Mouse (Mus musculus) midbrain, embryonic 13.5 days (tissue): ENCODE measurements around the gene Ripk3. TPM values are rescaled to one million over a fixed set of nuclear protein-coding genes. Genes with fewer than 3 reads are reported as not detected.

Source experiments
- ATAC-seq: fragments of 200-750 bp; cut with Nextera tagmentation; 2 replicates; pipeline ENCODE4 v1.8.0; 2017; ENCODE audit warnings: mild to moderate bottlenecking, moderate TSS enrichment, moderate library complexity
- H3K27ac ChIP-seq: fragments of 300-500 bp; sonication (generic); 2 replicates; pipeline ENCODE4 v1.5.1; 2015; ENCODE audit warnings: inconsistent platforms, mild to moderate bottlenecking, moderate library complexity
- H3K27me3 ChIP-seq: fragments of 300-500 bp; sonication (generic); 2 replicates; pipeline ENCODE4 v1.6.1; 2015; ENCODE audit warnings: mild to moderate bottlenecking, inconsistent platforms
- H3K36me3 ChIP-seq: fragments of 300-500 bp; sonication (generic); 2 replicates; pipeline ENCODE4 v1.6.1; 2015; ENCODE audit warnings: mild to moderate bottlenecking, inconsistent platforms
- H3K4me1 ChIP-seq: fragments of 300-500 bp; sonication (generic); replicated peaks from 2 replicates; pipeline ENCODE4 v1.6.1; 2015; ENCODE audit warnings: inconsistent platforms
- H3K4me2 ChIP-seq: fragments of 300-500 bp; sonication (generic); replicated peaks from 2 replicates; pipeline ENCODE4 v1.6.1; 2015; ENCODE audit warnings: moderate library complexity, mild to moderate bottlenecking, inconsistent platforms
- H3K4me3 ChIP-seq: fragments of 300-500 bp; sonication (generic); replicated peaks from 2 replicates; pipeline ENCODE4 v1.5.1; 2015; ENCODE audit warnings: mild to moderate bottlenecking, inconsistent platforms
- H3K9ac ChIP-seq: fragments of 300-500 bp; sonication (generic); replicated peaks from 2 replicates; pipeline ENCODE4 v1.6.1; 2015; ENCODE audit warnings: mild to moderate bottlenecking, inconsistent platforms
- H3K9me3 ChIP-seq: fragments of 300-500 bp; sonication (generic); 2 replicates; pipeline ENCODE4 v1.6.1; 2016; ENCODE audit warnings: mild to moderate bottlenecking, inconsistent platforms
- WGBS: fragments of 180-500 bp; shearing (Covaris S2); methylation state at CpG from one replicate; pipeline ENCODE4 v1.1.7; 2015; 5-methylcytosine and 5-hydroxymethylcytosine counted together
- polyA plus RNA-seq: library from polyadenylated mRNA; unstranded; fragments of >200 nt; fragmentation: Nextera tagmentation; extraction: Ambion mirVana; gene quantifications from 2 replicates; pipeline ENCODE4 v1.2.1, GENCODE M21; 2015

Ripk3 gene
- polyA plus RNA-seq, 1 experiment from 2014 or later = 2.3 TPM

GRCm38 (mm10) chr14:55824481-55825215 lies 36.0 kb upstream of the Ripk3 start:
- H3K9me3 ChIP-seq = no peaks in the 10 kb centered on the region
- 0 out of 2 replicates have a peak, but pooled peaks have one; percentile 13 for ATAC-seq
- WGBS = under 1% methylated on average over 32 of the region's 32 CpGs

GRCm38 (mm10) chr14:55824001-55824480 lies 35.4 kb upstream of the Ripk3 start:
- WGBS = 1% methylated on average over 10 of the region's 10 CpGs
- Histone ChIP-seq H3K9ac (peak overlapping the region; percentile 74), H3K4me3 (peak overlapping the region; percentile 65), H3K27ac (peak overlapping the region; percentile 88), H3K4me1 (peaks cover 45% of the 10 kb centered on the region), H3K36me3 (no peaks in the 10 kb centered on the region), H3K27me3 (peaks cover 25% of the 10 kb centered on the region), H3K9me3 (no peaks in the 10 kb centered on the region), H3K4me2 (peak overlapping the region; percentile 87)
- ATAC-seq = 0 out of 2 replicates have a peak, but pooled peaks have one; percentile 7

More at GRCm38 (mm10) chr14:55824481-55825215, 36.0 kb upstream of the Ripk3 start:
- Histone ChIP-seq H3K4me2 (peak overlapping the region; percentile 87), H3K27me3 (peaks cover 25% of the 10 kb centered on the region), H3K4me1 (peaks cover 45% of the 10 kb centered on the region), H3K27ac (peak overlapping the region; percentile 88), H3K4me3 (peak overlapping the region; percentile 65), H3K9ac (peak overlapping the region; percentile 67), H3K36me3 (no peaks in the 10 kb centered on the region)

DNA sequence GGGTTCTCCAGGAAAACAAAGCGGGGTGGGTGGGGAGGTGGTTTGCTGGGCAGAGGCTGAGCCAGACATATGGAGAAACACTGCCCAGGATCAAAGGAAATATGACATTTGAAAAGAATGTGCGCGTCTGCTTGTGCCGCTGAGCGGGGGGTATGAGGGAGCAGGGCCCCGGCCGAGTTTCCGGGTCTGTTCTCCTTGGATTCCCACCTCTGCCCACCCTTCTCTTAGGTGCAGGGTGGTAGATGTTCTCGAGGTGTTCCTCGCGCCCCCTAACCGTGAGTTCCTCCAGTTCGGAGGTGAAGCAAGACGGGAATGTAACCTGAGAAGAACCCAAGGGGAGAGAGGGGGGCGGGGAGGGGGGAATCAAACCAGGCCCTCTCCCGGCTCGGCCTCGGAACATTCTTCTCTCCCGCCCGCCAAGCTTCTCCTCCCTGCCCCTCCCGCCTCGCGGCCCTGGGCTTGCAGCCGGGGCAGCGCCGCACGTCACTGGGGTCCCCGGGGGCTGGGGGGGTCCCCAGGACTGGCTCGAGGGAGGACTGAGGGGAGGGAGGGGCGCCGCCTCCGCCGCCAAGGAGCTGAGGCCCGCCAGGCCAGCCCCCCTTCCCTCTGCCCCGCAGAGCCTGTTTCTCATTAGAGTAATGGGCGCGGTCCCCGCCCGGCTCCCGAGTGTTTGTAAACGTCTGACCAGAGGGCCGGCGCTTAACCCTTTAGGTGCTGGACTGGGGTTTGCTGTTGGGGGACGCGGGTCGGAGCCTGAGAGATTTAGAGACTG lies 34.5 kb upstream of the Ripk3 start, which contains the start of gene Nfatc4:
Gene Nfatc4 (plus strand): TSS at position 154 of the 772 bp plus-strand sequence.
- Histone ChIP-seq H3K9me3 (no peaks in the 10 kb centered on the region), H3K4me3 (peak within 1 kb of the TSS; percentile 65), H3K4me2 (peak within 1 kb of the TSS; percentile 87), H3K4me1 (peaks cover 45% of the 10 kb centered on the region), H3K27me3 (peaks cover 25% of the 10 kb centered on the region), H3K9ac (peak within 1 kb of the TSS; percentile 74), H3K27ac (peak within 1 kb of the TSS; percentile 88), H3K36me3 (no peaks in the 10 kb centered on the region)
- ATAC-seq = peak; percentile 76
- WGBS = under 1% methylated on average over 42 of the region's 46 CpGs

DNA sequence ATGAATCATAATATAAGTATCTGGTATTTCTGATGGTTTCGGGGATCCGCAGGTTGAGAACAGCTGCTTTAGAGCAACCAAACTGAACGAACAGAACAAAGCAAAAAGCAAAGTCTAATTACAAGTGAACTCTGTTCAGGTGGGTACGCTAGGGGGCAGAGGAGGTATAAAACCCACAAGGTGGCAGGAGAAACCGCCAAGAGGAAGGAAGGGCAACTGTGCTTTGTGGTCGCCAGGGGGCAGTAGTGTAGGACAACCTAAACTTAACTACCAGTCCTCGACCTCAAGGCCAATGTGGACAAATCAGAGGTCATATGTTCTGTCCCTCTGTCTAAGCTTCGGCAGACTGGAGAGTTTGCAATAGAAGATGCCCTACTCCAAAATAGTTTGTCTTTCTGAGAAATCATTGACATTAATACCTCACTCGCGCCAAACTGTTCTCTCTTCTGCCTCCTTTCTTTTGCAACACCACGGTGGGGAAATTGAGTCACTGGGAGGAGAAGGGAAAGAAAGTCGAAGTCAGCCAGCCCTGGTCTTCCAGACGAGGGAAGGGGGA lies 33.8 kb upstream of the Ripk3 start:
- peaks cover 45% of the 10 kb centered on the region for H3K4me1 ChIP-seq
- H3K4me3 ChIP-seq = peak overlapping the region; percentile 65
- peak overlapping the region; percentile 87 for H3K4me2 ChIP-seq
- H3K27me3 ChIP-seq = peaks cover 24% of the 10 kb centered on the region
- peak overlapping the region; percentile 88 for H3K27ac ChIP-seq
- ATAC-seq = no peak
- H3K9me3 ChIP-seq = no peaks in the 10 kb centered on the region
- H3K9ac ChIP-seq = peak overlapping the region; percentile 74
- WGBS = 7% methylated on average over 13 of the region's 13 CpGs
- H3K36me3 ChIP-seq = no peaks in the 10 kb centered on the region

- Histone ChIP-seq H3K4me2 (no peak overlapping the region), H3K36me3 (no peaks in the 10 kb centered on the region), H3K9me3 (no peaks in the 10 kb centered on the region), H3K4me1 (peaks cover 34% of the 10 kb centered on the region), H3K9ac (no peak overlapping the region), H3K27me3 (peaks cover 5% of the 10 kb centered on the region), H3K4me3 (no peak overlapping the region), H3K27ac (no peak overlapping the region)
- WGBS = 86% methylated on average over 9 of the region's 9 CpGs
- ATAC-seq = no peak
Observed at GRCm38 (mm10) chr14:55820576-55820975, 31.9 kb upstream of the Ripk3 start.

DNA sequence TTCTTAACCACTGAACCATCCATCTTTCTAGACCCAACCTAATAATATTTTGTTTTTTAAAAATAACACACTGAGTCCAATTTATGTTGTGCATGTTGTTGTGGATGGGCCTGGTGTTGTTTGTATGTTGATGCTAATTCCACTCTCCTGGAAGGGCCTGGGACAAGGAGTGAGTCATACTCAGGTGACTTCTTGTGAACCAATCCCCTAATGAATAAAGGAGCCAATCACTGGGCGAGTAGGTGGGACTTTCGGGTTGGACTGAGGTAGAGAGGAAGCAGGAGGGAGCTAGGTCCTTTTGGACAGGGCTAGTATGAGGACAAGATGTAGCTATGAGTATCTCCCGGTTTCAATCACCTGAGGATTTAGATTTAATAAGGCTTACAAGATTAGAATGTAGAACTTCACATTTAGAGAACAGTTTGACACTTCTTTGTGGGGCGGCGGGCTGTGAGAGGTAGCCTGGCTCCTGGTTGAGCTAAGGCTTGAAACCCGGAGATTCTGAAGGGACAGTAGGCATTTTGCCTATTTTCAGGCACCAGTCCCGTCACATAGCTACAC lies 31.3 kb upstream of the Ripk3 start:
- no peak for ATAC-seq
- Histone ChIP-seq H3K9ac (no peak overlapping the region), H3K36me3 (no peaks in the 10 kb centered on the region), H3K4me2 (no peak overlapping the region), H3K27ac (no peak overlapping the region), H3K9me3 (no peaks in the 10 kb centered on the region), H3K27me3 (peaks cover 3% of the 10 kb centered on the region; the same call in 1 of the 2 replicates), H3K4me3 (no peak overlapping the region), H3K4me1 (peaks cover 31% of the 10 kb centered on the region)
- 77% methylated on average over 7 of the region's 7 CpGs for WGBS

DNA sequence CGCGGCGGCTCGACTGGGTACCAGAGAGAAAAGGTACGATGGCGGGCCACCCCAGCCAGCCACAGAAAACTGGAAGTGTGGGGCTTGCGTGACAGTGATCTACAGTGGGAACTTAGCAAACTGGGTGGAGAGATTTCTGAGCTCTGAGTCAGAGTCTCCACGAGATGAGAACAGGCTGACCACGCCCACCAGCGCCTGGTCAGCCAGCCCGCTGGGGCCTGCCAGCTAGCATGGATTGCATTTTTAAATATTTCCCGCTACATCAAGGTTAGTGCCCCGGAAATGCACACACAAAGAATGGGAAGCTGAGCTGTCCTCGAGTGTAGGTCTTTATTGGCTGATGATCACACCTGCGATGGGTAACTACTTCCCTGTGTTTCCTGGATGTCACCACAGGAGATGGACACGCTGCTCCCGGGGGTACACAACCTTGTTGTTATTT lies 26.7 kb upstream of the Ripk3 start:
- peak overlapping the region; percentile 45; the same call in 1 of the 2 replicates for H3K27ac ChIP-seq
- WGBS = 15% methylated on average over 17 of the region's 17 CpGs

GRCm38 (mm10) chr14:55814885-55815284 lies 26.2 kb upstream of the Ripk3 start:
- peak overlapping the region; percentile 45; the same call in 1 of the 2 replicates for H3K27ac ChIP-seq
- peaks cover 8% of the 10 kb centered on the region for H3K4me1 ChIP-seq
- ATAC-seq = peak; percentile 83
- peak overlapping the region; percentile 51 for H3K4me3 ChIP-seq
- no peaks in the 10 kb centered on the region for H3K27me3 ChIP-seq
- H3K9ac ChIP-seq = peak overlapping the region; percentile 60
- H3K4me2 ChIP-seq = peak overlapping the region; percentile 69
- no peaks in the 10 kb centered on the region for H3K9me3 ChIP-seq
- WGBS = 26% methylated on average over 16 of the region's 16 CpGs
- no peaks in the 10 kb centered on the region for H3K36me3 ChIP-seq

More for the DNA sequence above, 26.7 kb upstream of the Ripk3 start:
- H3K4me1 ChIP-seq = peaks cover 8% of the 10 kb centered on the region
- no peaks in the 10 kb centered on the region for H3K9me3 ChIP-seq
- ATAC-seq = peak; percentile 81
- no peaks in the 10 kb centered on the region for H3K36me3 ChIP-seq
- peak overlapping the region; percentile 51 for H3K4me3 ChIP-seq
- no peaks in the 10 kb centered on the region for H3K27me3 ChIP-seq
- H3K4me2 ChIP-seq = peak overlapping the region; percentile 69
- H3K9ac ChIP-seq = peak overlapping the region; percentile 60

GRCm38 (mm10) chr14:55795380-55796163 lies 6.9 kb upstream of the Ripk3 start:
- Histone ChIP-seq H3K4me2 (no peak overlapping the region), H3K9ac (no peak overlapping the region), H3K36me3 (no peaks in the 10 kb centered on the region), H3K4me1 (no peaks in the 10 kb centered on the region), H3K27me3 (peaks cover 5% of the 10 kb centered on the region; the same call in 1 of the 2 replicates), H3K4me3 (no peak overlapping the region), H3K9me3 (no peaks in the 10 kb centered on the region), H3K27ac (no peak overlapping the region)
- no peak for ATAC-seq
- WGBS = 87% methylated on average over 15 of the region's 15 CpGs

GRCm38 (mm10) chr14:55793946-55794345 lies 5.3 kb upstream of the Ripk3 start:
- peaks cover 22% of the 10 kb centered on the region for H3K27me3 ChIP-seq
- ATAC-seq = no peak
- 67% methylated on average over 2 of the region's 2 CpGs for WGBS

GRCm38 (mm10) chr14:55793461-55793860 lies 4.8 kb upstream of the Ripk3 start:
- ATAC-seq = no peak
- Histone ChIP-seq H3K9ac (no peak overlapping the region), H3K36me3 (no peaks in the 10 kb centered on the region), H3K4me3 (no peak overlapping the region), H3K4me1 (0 out of 2 replicates have a peak, but pooled peaks cover 3% of the 10 kb centered on the region), H3K27me3 (peaks cover 27% of the 10 kb centered on the region), H3K9me3 (no peaks in the 10 kb centered on the region), H3K27ac (no peak overlapping the region), H3K4me2 (no peak overlapping the region)
- 82% methylated on average over 2 of the region's 2 CpGs for WGBS

More at GRCm38 (mm10) chr14:55793946-55794345, 5.3 kb upstream of the Ripk3 start:
- Histone ChIP-seq H3K9ac (no peak overlapping the region), H3K27ac (no peak overlapping the region), H3K4me2 (no peak overlapping the region), H3K4me3 (no peak overlapping the region), H3K36me3 (no peaks in the 10 kb centered on the region), H3K4me1 (no peaks in the 10 kb centered on the region), H3K9me3 (no peaks in the 10 kb centered on the region)
